Mouse (Mus musculus) ES-Bruce4 (cell line): Measurements from ENCODE around the gene Akr1c18.

ENCODE experiments used
- CTCF ChIP-seq: IDR thresholded peaks from one replicate; pipeline ENCODE4 v1.8.1; 2011; ENCODE audit warnings: low read depth, low read length
- EP300 ChIP-seq: IDR thresholded peaks from 2 replicates; pipeline ENCODE4 v1.6.1; 2011; ENCODE audit warnings: low read depth, low read length; ENCODE audit not compliant: insufficient read depth
- POLR2A ChIP-seq: IDR thresholded peaks from one replicate; pipeline ENCODE4 v1.8.1; 2011; ENCODE audit warnings: low read length; ENCODE audit not compliant: insufficient read depth

DNA sequence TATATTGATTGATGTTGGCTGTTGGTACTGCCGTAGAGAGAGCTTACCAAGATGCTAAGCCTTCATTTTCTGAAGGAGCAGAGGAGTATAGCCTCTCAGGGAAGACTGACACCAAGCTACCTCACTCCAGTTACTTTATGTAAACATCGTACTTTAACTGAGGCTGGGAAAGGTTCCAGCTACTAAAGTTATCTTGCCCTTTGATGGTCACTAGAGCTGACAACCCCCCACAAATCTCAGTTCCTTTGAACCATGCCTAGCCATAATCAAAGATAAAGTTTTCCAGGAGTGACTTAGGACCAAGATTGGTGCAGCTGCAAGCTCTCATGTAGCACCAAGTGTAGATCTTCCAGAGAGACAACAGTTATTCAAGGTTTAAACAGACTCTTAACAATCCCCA, 22.5 kb upstream of the Akr1c18 start:
- no peak for TF ChIP-seq CTCF
- TF ChIP-seq POLR2A = no peak
- no peak for TF ChIP-seq EP300
